Mouse (Mus musculus) left cerebral cortex, postnatal 36 days (tissue): Measurements from ENCODE around the gene Olfr825. TPM values are rescaled to one million over a fixed set of nuclear protein-coding genes. Genes with fewer than 3 reads are reported as not detected.
"Not testable (repeated sequence)": the region's sequence is repeated elsewhere in the genome, so short reads cannot be mapped to it uniquely, and the experiment has no call there.

ENCODE experiments used
- DNase-seq, 2 experiments: peaks; one replicate each; pipeline ENCODE4 v3.0.0; 2021 to 2022; ENCODE audit warnings: low spot score in 2 of 2, mixed read lengths in 1 of 2
- intact Hi-C: fragments of 180-260 bp; cut with DNase I; formaldehyde crosslinking; loops from one replicate; pipeline ENCODE4 v1.15.1; 2025
- total RNA-seq, 2 experiments: library from RNA; stranded (reverse); gene quantifications; 2 replicates each; pipeline ENCODE4 v1.2.3; 2021

Olfr825 gene
- not detected for total RNA-seq

DNA sequence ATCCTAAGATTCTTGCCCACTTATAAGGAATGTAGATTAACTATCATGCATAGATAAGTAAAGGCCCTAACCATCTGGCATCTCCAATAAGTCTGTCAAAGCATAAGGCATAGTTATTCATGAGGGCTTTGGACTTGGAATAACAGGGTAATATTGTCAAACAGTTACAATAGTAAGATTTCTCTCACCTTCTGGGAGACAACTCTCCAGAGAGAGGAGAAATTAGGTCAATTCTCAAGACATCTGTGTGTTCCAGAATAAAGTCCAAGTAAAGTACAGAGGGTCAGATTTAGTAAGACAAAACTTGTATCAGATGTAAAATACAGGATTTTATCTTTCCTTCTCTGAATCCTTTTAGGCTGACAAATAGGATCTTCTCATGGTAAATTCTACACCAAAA lies at the start of gene Olfr825:
TSS of gene Olfr825 (minus strand) at position 101 of the 400 bp plus-strand sequence.
- intact Hi-C loops = no loop called here
- no peak for DNase-seq

DNA sequence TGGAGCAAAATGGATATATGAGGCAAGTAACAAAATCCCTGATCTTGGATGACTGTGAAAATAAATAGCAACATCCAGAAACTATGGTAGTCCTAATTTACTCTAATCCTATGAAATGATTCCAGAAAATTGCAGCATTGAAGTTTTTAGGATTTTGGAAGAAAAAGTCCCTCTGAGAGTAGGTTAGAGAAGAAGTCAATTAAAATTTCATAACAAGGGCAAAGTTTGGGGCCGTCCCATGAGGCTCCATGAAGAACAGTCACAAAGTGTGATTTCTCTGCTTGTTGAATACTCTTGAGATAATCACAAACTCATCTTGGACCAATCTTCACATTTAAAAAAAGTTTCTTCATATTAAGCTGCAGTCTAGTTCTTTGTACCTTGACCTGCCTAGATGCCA lies 47.7 kb upstream of the Olfr825 start, which contains the start of gene Olfr827:
TSS of gene Olfr827 (minus strand) at position 101 of the 400 bp plus-strand sequence.
- no peak for DNase-seq
- intact Hi-C loops = no loop called here

DNA sequence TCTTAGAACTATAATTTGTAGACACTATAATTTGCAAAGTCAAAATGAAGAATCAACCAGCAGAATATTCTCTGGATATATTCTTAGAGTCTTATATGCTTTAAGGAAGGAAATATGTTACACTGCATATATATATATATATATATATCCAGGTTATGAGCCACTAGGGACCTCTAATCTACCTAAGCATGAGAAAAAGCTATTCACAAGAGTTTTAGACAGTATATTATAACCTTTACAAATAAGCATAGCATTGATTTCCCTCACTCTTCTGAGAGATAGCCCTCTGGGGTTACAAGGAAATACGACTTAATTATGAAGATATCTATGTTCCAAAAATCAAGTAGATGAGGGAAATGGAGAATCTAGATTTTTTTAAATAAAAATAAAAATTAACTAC lies 17.5 kb upstream of the Olfr825 start, which contains the start of gene Olfr826:
TSS of gene Olfr826 (minus strand) at position 101 of the 400 bp plus-strand sequence.
- intact Hi-C loops = no loop called here
- no peak for DNase-seq

DNA sequence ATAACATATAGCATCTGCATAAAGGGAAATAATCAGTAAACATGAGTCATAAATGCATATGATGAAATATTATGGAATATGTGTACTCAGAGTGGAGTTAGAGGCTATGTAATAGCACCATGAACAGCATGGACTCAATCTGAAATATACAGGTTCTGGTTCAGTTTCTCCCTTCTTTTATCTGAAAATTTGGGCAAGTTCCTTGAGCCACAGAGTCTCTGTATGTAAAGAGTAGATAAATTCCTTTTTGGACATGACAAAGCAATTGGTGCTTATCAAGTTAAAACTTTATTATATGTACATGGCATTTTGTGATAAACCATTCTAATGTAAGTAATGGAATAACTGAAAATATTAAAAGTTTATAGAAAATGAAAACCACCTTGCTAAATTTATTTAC lies 1.4 kb downstream of the Olfr825 start:
- intact Hi-C loops = no loop called here
- no peak for DNase-seq

DNA sequence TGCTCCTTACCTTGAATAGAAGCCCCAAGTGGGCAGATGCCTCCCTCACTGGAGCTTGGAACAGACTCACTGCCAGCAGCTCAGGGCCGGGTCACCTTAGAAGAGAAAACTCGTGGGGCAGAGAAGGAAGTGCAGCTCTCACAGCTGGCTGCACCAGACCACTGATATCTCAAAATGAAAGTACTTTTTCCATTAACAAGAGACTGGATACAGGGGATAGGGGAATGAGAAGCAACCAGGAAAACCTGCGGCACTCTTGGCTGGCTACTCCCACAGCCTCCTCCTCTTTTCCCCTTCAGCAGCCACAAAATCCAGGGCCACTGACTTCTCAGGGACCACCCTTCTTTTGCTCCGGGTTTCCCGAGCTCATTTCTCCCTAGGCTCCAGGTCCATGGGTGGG lies 22.4 kb downstream of the Olfr825 start:
- no peak for DNase-seq
- intact Hi-C loops = no loop called here

DNA sequence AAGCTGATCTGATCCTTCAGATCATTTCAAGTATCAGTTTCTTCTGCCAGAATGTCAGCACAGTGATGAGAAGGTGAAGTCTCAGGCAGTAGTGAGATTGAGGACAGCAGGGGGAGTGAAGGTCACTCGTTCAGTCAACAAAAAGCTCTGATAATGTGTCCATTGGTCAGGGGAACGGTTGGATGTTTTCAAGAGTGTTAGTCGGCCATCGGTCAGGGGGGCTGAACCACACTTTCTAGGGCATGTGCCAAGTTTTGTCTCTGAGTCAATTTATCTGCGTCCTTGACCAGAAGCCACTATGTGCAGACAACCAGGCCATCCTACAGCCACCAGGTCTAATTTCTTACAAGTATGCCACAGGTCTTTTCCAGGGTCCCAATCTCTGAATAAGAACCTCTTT lies 24.1 kb downstream of the Olfr825 start:
- intact Hi-C loops, DNase-seq: not testable (repeated sequence)

DNA sequence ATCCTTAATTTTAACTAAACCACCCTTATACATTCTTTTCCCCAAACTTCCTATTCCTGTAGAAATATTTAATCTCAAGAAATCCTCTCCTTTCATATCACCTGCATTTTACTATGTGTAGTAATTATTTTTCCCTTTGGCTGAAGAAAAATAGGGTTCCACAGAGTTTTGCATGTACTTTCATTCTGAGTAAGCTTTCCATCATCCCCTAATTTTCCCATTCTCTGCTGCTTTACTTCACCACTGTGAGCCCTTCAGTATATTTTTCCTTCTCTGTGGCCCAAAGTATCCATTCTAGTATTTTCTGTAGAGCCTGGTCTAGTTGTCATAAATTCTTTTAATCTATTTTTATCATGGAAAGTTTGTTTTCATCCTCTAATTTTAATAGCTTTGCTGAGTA lies 31.8 kb downstream of the Olfr825 start:
- intact Hi-C loops = no loop called here
- DNase-seq = no peak

DNA sequence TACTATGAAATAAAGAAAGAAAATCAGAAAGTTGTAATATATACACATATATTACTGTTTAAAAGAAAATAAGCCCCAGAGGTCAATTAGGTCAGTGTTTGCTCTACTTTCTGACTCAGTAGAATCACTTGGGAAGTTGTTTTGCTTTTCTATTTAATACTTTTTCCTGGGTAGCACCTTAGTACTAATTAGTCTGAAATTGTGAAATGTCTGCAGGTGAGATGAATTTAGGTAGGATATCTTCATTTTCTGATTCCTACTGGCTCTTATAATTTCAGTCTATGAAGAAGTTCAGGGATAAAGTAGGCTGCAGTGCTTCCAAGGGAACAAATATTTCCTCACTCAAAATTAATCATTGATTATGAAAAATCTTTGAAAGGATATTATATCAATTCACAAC lies 36.7 kb downstream of the Olfr825 start, which contains the start of gene Olfr824:
TSS of gene Olfr824 (minus strand) at position 101 of the 400 bp plus-strand sequence.
- DNase-seq, intact Hi-C loops: not testable (repeated sequence)

DNA sequence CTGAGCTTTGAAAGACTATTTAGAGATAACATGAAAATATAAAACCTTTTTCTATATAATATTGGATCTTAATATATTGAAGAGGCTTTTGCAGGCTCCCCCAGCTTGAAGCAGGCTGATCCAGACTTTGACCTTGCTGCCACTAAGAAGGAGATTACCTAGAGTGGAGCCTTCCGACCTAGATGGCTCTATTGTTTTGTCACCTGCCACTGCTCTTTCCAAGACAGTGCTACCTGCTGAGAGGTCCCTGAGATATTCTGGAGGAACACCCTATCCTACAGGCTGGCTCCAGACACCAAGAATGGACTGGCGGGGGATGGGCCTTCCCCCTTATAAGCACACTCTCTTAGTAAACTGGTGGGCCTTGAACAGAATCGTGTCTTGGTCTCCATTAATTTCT lies 50.5 kb downstream of the Olfr825 start:
- intact Hi-C loops, DNase-seq: not testable (repeated sequence)

DNA sequence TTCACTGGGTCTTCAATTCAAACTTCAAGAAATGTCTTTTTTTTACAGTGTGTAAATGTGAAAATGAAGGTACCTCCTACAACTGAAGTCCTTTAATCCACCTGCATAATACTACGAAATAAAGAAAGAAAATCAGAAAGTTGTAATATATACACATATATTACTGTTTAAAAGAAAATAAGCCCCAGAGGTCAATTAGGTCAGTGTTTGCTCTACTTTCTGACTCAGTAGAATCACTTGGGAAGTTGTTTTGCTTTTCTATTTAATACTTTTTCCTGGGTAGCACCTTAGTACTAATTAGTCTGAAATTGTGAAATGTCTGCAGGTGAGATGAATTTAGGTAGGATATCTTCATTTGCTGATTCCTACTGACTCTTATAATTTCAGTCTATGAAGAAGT lies 51.3 kb downstream of the Olfr825 start, which contains the start of gene Olfr823:
TSS of gene Olfr823 (minus strand) at position 101 of the 400 bp plus-strand sequence.
- intact Hi-C loops, DNase-seq: not testable (repeated sequence)

Other genes starting within 250 kb of the Olfr825 start
- gene Olfr818, start 217.7 kb downstream of the Olfr825 start, total RNA-seq = not detected
- gene Olfr819, start 199.5 kb downstream of the Olfr825 start, total RNA-seq = not detected
- gene Olfr247, start 190.6 kb downstream of the Olfr825 start, total RNA-seq = not detected
- not detected for gene Gm10310, start 181.7 kb downstream of the Olfr825 start, total RNA-seq
- not detected for gene Olfr820, start 154.1 kb downstream of the Olfr825 start, total RNA-seq
- gene Olfr821, start 136.4 kb downstream of the Olfr825 start, total RNA-seq = not detected
- gene Olfr822, start 95.6 kb downstream of the Olfr825 start, total RNA-seq = not detected
- not detected for gene Olfr823, start 51.4 kb downstream of the Olfr825 start, total RNA-seq
- not detected for gene Olfr824, start 36.8 kb downstream of the Olfr825 start, total RNA-seq
- not detected for gene Olfr826, start 17.4 kb upstream of the Olfr825 start, total RNA-seq
- gene Olfr827, start 47.6 kb upstream of the Olfr825 start, total RNA-seq = not detected
- under 1 TPM; 0.12 to 0.16 TPM for gene Neurod4, start 113.5 kb upstream of the Olfr825 start, total RNA-seq
- 1 to 10 TPM; 1.7 to 2.9 TPM for gene Tespa1, start 156.1 kb upstream of the Olfr825 start, total RNA-seq
- gene Vmn2r84, start 227.6 kb upstream of the Olfr825 start, total RNA-seq = under 1 TPM; 0.42 to 0.63 TPM